Mouse (Mus musculus) erythroblast, adult 5-6 weeks (primary cell): ENCODE results near the gene Olfr130. TPM values are rescaled to one million over a fixed set of nuclear protein-coding genes. Genes with fewer than 3 reads are reported as not detected.

ENCODE experiments used
- ATAC-seq: replicated peaks from 2 replicates; pipeline ENCODE4 v1.8.0; 2016; ENCODE audit warnings: moderate number of reproducible peaks, mild to moderate bottlenecking, moderate TSS enrichment, inconsistent platforms; ENCODE audit not compliant: poor library complexity, low FRiP score, severe bottlenecking
- total RNA-seq, 2 experiments: library from RNA; stranded (forward) in 1 of 2; stranded (reverse) in 1 of 2; fragments of 150-400 nt in 1 of 2; fragments of 200-764, 138-1000 nt in 1 of 2; gene quantifications; 2 replicates each; pipeline versions ENCODE4 v1.2.3 to v1.2.4; 2015 to 2017; ENCODE audit warnings: low replicate concordance in 2 of 2

Olfr130 gene
- total RNA-seq (2015; ENCODE audit: low replicate concordance): not detected in 2 replicates
- not detected in 2 replicates for total RNA-seq (2017; ENCODE audit: low replicate concordance)

- ATAC-seq: no peak
Observed at GRCm38 (mm10) chr17:38063621-38064020, at the start of gene Olfr130. Gene Olfr130, plus strand, starts transcription at chr17:38063921.

- ATAC-seq: no peak
Observed at GRCm38 (mm10) chr17:38016341-38016740, 47.4 kb upstream of the Olfr130 start.

- no peak for ATAC-seq
Observed at GRCm38 (mm10) chr17:38026297-38026696, 37.4 kb upstream of the Olfr130 start.

GRCm38 (mm10) chr17:38059979-38060378 is 3.7 kb upstream of the Olfr130 start, which contains the start of gene Olfr129:
Gene Olfr129, minus strand, starts transcription at chr17:38060079.
- ATAC-seq: no peak

- no peak for ATAC-seq
Observed at GRCm38 (mm10) chr17:38082364-38082763, 18.6 kb downstream of the Olfr130 start.

GRCm38 (mm10) chr17:38088593-38088992 is 24.9 kb downstream of the Olfr130 start, which contains the start of gene Olfr131:
Gene Olfr131, minus strand, starts transcription at chr17:38088693.
- no peak for ATAC-seq

Other genes with a start within 250 kb of the Olfr130 start
- gene Olfr125, start 231.0 kb upstream of the Olfr130 start, total RNA-seq (2015; ENCODE audit: low replicate concordance): not detected in 2 replicates
- gene Olfr125, start 231.0 kb upstream of the Olfr130 start, total RNA-seq (2017; ENCODE audit: low replicate concordance): not detected in 2 replicates
- gene Olfr126, start 216.4 kb upstream of the Olfr130 start, total RNA-seq (2015; ENCODE audit: low replicate concordance): not detected in 2 replicates
- not detected in 2 replicates for gene Olfr126, start 216.4 kb upstream of the Olfr130 start, total RNA-seq (2017; ENCODE audit: low replicate concordance)
- not detected in 2 replicates for gene Olfr127, start 163.5 kb upstream of the Olfr130 start, total RNA-seq (2015; ENCODE audit: low replicate concordance)
- 0.14 TPM in 1 of 2 replicates, not detected in the other for gene Olfr127, start 163.5 kb upstream of the Olfr130 start, total RNA-seq (2017; ENCODE audit: low replicate concordance)
- gene Olfr128, start 143.4 kb upstream of the Olfr130 start, total RNA-seq (2015; ENCODE audit: low replicate concordance): not detected in 2 replicates
- gene Olfr128, start 143.4 kb upstream of the Olfr130 start, total RNA-seq (2017; ENCODE audit: low replicate concordance): not detected in 2 replicates
- not detected in 2 replicates for gene Olfr761, start 110.8 kb upstream of the Olfr130 start, total RNA-seq (2015; ENCODE audit: low replicate concordance)
- not detected in 2 replicates for gene Olfr761, start 110.8 kb upstream of the Olfr130 start, total RNA-seq (2017; ENCODE audit: low replicate concordance)
- not detected in 2 replicates for gene Olfr129, start 3.8 kb upstream of the Olfr130 start, total RNA-seq (2015; ENCODE audit: low replicate concordance)
- not detected in 2 replicates for gene Olfr129, start 3.8 kb upstream of the Olfr130 start, total RNA-seq (2017; ENCODE audit: low replicate concordance)
- gene Olfr131, start 24.8 kb downstream of the Olfr130 start, total RNA-seq (2015; ENCODE audit: low replicate concordance): not detected in 2 replicates
- gene Olfr131, start 24.8 kb downstream of the Olfr130 start, total RNA-seq (2017; ENCODE audit: low replicate concordance): not detected in 2 replicates
- not detected in 2 replicates for gene Olfr132, start 70.6 kb downstream of the Olfr130 start, total RNA-seq (2015; ENCODE audit: low replicate concordance)
- gene Olfr132, start 70.6 kb downstream of the Olfr130 start, total RNA-seq (2017; ENCODE audit: low replicate concordance): not detected in 2 replicates
- not detected in 2 replicates for gene Olfr133, start 81.4 kb downstream of the Olfr130 start, total RNA-seq (2015; ENCODE audit: low replicate concordance)
- not detected in 2 replicates for gene Olfr133, start 81.4 kb downstream of the Olfr130 start, total RNA-seq (2017; ENCODE audit: low replicate concordance)
- gene Olfr134, start 107.5 kb downstream of the Olfr130 start, total RNA-seq (2015; ENCODE audit: low replicate concordance): not detected in 2 replicates
- gene Olfr134, start 107.5 kb downstream of the Olfr130 start, total RNA-seq (2017; ENCODE audit: low replicate concordance): not detected in 2 replicates
- gene Olfr135, start 140.4 kb downstream of the Olfr130 start, total RNA-seq (2015; ENCODE audit: low replicate concordance): not detected in 2 replicates
- gene Olfr135, start 140.4 kb downstream of the Olfr130 start, total RNA-seq (2017; ENCODE audit: low replicate concordance): not detected in 2 replicates
- not detected in 2 replicates for gene Olfr138, start 197.1 kb downstream of the Olfr130 start, total RNA-seq (2015; ENCODE audit: low replicate concordance)
- gene Olfr138, start 197.1 kb downstream of the Olfr130 start, total RNA-seq (2017; ENCODE audit: low replicate concordance): not detected in 2 replicates
- not detected in 2 replicates for gene Olfr137, start 243.6 kb downstream of the Olfr130 start, total RNA-seq (2015; ENCODE audit: low replicate concordance)
- gene Olfr137, start 243.6 kb downstream of the Olfr130 start, total RNA-seq (2017; ENCODE audit: low replicate concordance): not detected in 2 replicates